Mouse (Mus musculus): ENCODE data around the gene Cbfa2t3. TPM values are rescaled to one million over a fixed set of nuclear protein-coding genes. Genes with fewer than 3 reads are reported as not detected.
A peak's percentile ranks its signal among the peaks of the same experiment; 100 is the strongest.

Cbfa2t3 gene
- polyA plus RNA-seq, 1 experiment from 2014 or later: 1.8 TPM

GRCm38 (mm10) chr8:122689315-122689714, 9.6 kb downstream of the Cbfa2t3 start:
- Histone ChIP-seq H3K9me3 (ENCODE audit: control insufficient read depth, low read length) (no peaks in the 10 kb centered on the region), H3K4me1 (replicated peaks; ENCODE audit: control insufficient read depth, insufficient read depth) (no peaks in the 10 kb centered on the region), H3K4me3 (ENCODE audit: low read depth, low read length) (no peak overlapping the region), H3K9ac (ENCODE audit: low read length) (no peak overlapping the region), H3K36me3 (ENCODE audit: control insufficient read depth, insufficient read depth, low read length) (no peaks in the 10 kb centered on the region), H3K27me3 (ENCODE audit: control insufficient read depth, insufficient read depth, low read length) (no peaks in the 10 kb centered on the region), H3K4me2 (replicated peaks; ENCODE audit: low read depth) (no peak overlapping the region), H3K27ac (replicated peaks) (no peak overlapping the region)
- no peak for ATAC-seq (ENCODE audit: low FRiP score, low TSS enrichment)
- WGBS: 79% methylated on average over 1 of the region's 1 CpGs
- TF ChIP-seq EP300 (optimal IDR thresholded peaks at IDR 0.05) (no peak), CTCF (IDR thresholded peaks at IDR 0.05; ENCODE audit: low read depth) (no peak)
- no peak for DNase-seq (ENCODE audit: low spot score)

- TF ChIP-seq CTCF (IDR thresholded peaks at IDR 0.05; ENCODE audit: low read depth) (no peak), EP300 (optimal IDR thresholded peaks at IDR 0.05) (no peak)
- Histone ChIP-seq H3K4me2 (replicated peaks; ENCODE audit: low read depth) (no peak overlapping the region), H3K36me3 (ENCODE audit: control insufficient read depth, insufficient read depth, low read length) (no peaks in the 10 kb centered on the region), H3K9me3 (ENCODE audit: control insufficient read depth, low read length) (no peaks in the 10 kb centered on the region), H3K27ac (replicated peaks) (no peak overlapping the region), H3K4me3 (ENCODE audit: low read depth, low read length) (no peak overlapping the region), H3K9ac (ENCODE audit: low read length) (no peak overlapping the region), H3K27me3 (ENCODE audit: control insufficient read depth, insufficient read depth, low read length) (no peaks in the 10 kb centered on the region), H3K4me1 (replicated peaks; ENCODE audit: control insufficient read depth, insufficient read depth) (no peaks in the 10 kb centered on the region)
- DNase-seq (ENCODE audit: low spot score): no peak
- no peak for ATAC-seq (ENCODE audit: low FRiP score, low TSS enrichment)
- 53% methylated on average over 9 of the region's 9 CpGs for WGBS
Measured at GRCm38 (mm10) chr8:122686879-122687278, 12.0 kb downstream of the Cbfa2t3 start.

- TF ChIP-seq CTCF (IDR thresholded peaks at IDR 0.05; ENCODE audit: low read depth): no peak
- no peak for TF ChIP-seq EP300 (optimal IDR thresholded peaks at IDR 0.05)
- no peaks in the 10 kb centered on the region for H3K4me1 ChIP-seq (replicated peaks; ENCODE audit: control insufficient read depth, insufficient read depth)
- 47% methylated on average over 19 of the region's 19 CpGs for WGBS
- no peak overlapping the region for H3K4me3 ChIP-seq (ENCODE audit: low read depth, low read length)
- no peak overlapping the region for H3K27ac ChIP-seq (replicated peaks)
- no peak overlapping the region for H3K4me2 ChIP-seq (replicated peaks; ENCODE audit: low read depth)
- H3K27me3 ChIP-seq (ENCODE audit: control insufficient read depth, insufficient read depth, low read length): no peaks in the 10 kb centered on the region
- no peaks in the 10 kb centered on the region for H3K9me3 ChIP-seq (ENCODE audit: control insufficient read depth, low read length)
- DNase-seq (ENCODE audit: low spot score): no peak
- no peaks in the 10 kb centered on the region for H3K36me3 ChIP-seq (ENCODE audit: control insufficient read depth, insufficient read depth, low read length)
- ATAC-seq (ENCODE audit: low FRiP score, low TSS enrichment): no peak
- no peak overlapping the region for H3K9ac ChIP-seq (ENCODE audit: low read length)
Measured at GRCm38 (mm10) chr8:122685097-122685861, 13.6 kb downstream of the Cbfa2t3 start.

- H3K9ac ChIP-seq (ENCODE audit: low read length): no peak overlapping the region
- no peaks in the 10 kb centered on the region for H3K9me3 ChIP-seq (ENCODE audit: control insufficient read depth, low read length)
- H3K27ac ChIP-seq (replicated peaks): no peak overlapping the region
- no peaks in the 10 kb centered on the region for H3K36me3 ChIP-seq (ENCODE audit: control insufficient read depth, insufficient read depth, low read length)
- no peak overlapping the region for H3K4me2 ChIP-seq (replicated peaks; ENCODE audit: low read depth)
- no peaks in the 10 kb centered on the region for H3K27me3 ChIP-seq (ENCODE audit: control insufficient read depth, insufficient read depth, low read length)
- no peak overlapping the region for H3K4me3 ChIP-seq (ENCODE audit: low read depth, low read length)
- H3K4me1 ChIP-seq (replicated peaks; ENCODE audit: control insufficient read depth, insufficient read depth): no peaks in the 10 kb centered on the region
- DNase-seq (ENCODE audit: low spot score) (no peak), ATAC-seq (ENCODE audit: low FRiP score, low TSS enrichment) (no peak)
- TF ChIP-seq EP300 (optimal IDR thresholded peaks at IDR 0.05): no peak
- no peak for TF ChIP-seq CTCF (IDR thresholded peaks at IDR 0.05; ENCODE audit: low read depth)
- 81% methylated on average over 11 of the region's 11 CpGs for WGBS
Measured at GRCm38 (mm10) chr8:122682820-122683219, 16.1 kb downstream of the Cbfa2t3 start.

- no peaks in the 10 kb centered on the region for H3K27me3 ChIP-seq (ENCODE audit: control insufficient read depth, insufficient read depth, low read length)
- H3K9ac ChIP-seq (ENCODE audit: low read length): no peak overlapping the region
- TF ChIP-seq EP300 (optimal IDR thresholded peaks at IDR 0.05) (no peak), CTCF (IDR thresholded peaks at IDR 0.05; ENCODE audit: low read depth) (no peak)
- no peak overlapping the region for H3K4me3 ChIP-seq (ENCODE audit: low read depth, low read length)
- DNase-seq (ENCODE audit: low spot score) (no peak), ATAC-seq (ENCODE audit: low FRiP score, low TSS enrichment) (no peak)
- H3K36me3 ChIP-seq (ENCODE audit: control insufficient read depth, insufficient read depth, low read length): no peaks in the 10 kb centered on the region
- no peaks in the 10 kb centered on the region for H3K9me3 ChIP-seq (ENCODE audit: control insufficient read depth, low read length)
- no peaks in the 10 kb centered on the region for H3K4me1 ChIP-seq (replicated peaks; ENCODE audit: control insufficient read depth, insufficient read depth)
- 35% methylated on average over 7 of the region's 7 CpGs for WGBS
- no peak overlapping the region for H3K27ac ChIP-seq (replicated peaks)
- H3K4me2 ChIP-seq (replicated peaks; ENCODE audit: low read depth): no peak overlapping the region
Measured at GRCm38 (mm10) chr8:122680171-122680570, 18.7 kb downstream of the Cbfa2t3 start.

GRCm38 (mm10) chr8:122679325-122679920, 19.5 kb downstream of the Cbfa2t3 start:
- no peak for ATAC-seq (ENCODE audit: low FRiP score, low TSS enrichment)
- no peaks in the 10 kb centered on the region for H3K27me3 ChIP-seq (ENCODE audit: control insufficient read depth, insufficient read depth, low read length)
- WGBS: 35% methylated on average over 11 of the region's 11 CpGs
- peak overlapping the region; percentile 98; the same call in 1 of the 2 replicates for H3K4me2 ChIP-seq (replicated peaks; ENCODE audit: low read depth)
- no peak overlapping the region for H3K27ac ChIP-seq (replicated peaks)
- DNase-seq (ENCODE audit: low spot score): no peak
- no peak for TF ChIP-seq EP300 (optimal IDR thresholded peaks at IDR 0.05)
- no peak for TF ChIP-seq CTCF (IDR thresholded peaks at IDR 0.05; ENCODE audit: low read depth)
- H3K4me3 ChIP-seq (ENCODE audit: low read depth, low read length): no peak overlapping the region
- no peak overlapping the region for H3K9ac ChIP-seq (ENCODE audit: low read length)
- H3K9me3 ChIP-seq (ENCODE audit: control insufficient read depth, low read length): no peaks in the 10 kb centered on the region
- H3K4me1 ChIP-seq (replicated peaks; ENCODE audit: control insufficient read depth, insufficient read depth): no peaks in the 10 kb centered on the region
- H3K36me3 ChIP-seq (ENCODE audit: control insufficient read depth, insufficient read depth, low read length): no peaks in the 10 kb centered on the region

Measured in stomach, postnatal 0 days (tissue).